Mouse (Mus musculus): ENCODE data around the gene Patj. TPM values are rescaled to one million over a fixed set of nuclear protein-coding genes. Genes with fewer than 3 reads are reported as not detected.

Gene Patj
- polyA plus RNA-seq, 1 experiment from 2014 or later: 8.9 TPM

DNA sequence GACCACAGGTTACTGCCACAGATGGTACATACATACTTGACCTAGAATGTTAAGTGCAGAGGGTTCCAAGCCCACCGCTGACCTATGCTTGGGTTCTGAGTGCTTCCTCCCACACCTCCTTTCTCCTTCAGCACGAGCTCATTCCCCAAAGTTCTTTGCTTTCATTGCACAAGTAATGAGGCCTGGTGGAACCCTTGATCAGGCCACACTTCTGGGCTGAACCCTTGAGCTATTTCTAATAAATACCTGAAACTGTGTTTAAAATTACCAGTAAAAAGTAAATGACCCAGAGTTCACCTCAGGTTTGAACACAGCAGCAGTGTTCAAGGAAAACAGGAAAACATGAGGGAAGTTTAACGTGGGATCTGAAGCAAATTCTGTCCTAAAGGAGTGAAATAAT is 271.4 kb downstream of the Patj start:
- H3K4me2 ChIP-seq: no peak overlapping the region
- H3K4me3 ChIP-seq: no peak overlapping the region
- no peak overlapping the region for H3K9ac ChIP-seq
- H3K4me1 ChIP-seq: peaks cover 9% of the 10 kb centered on the region; the same call in 1 of the 2 replicates
- peaks cover 11% of the 10 kb centered on the region for H3K9me3 ChIP-seq
- no peak for ATAC-seq (ENCODE audit: extremely low read depth, insufficient number of reproducible peaks, low FRiP score, low TSS enrichment)
- H3K27me3 ChIP-seq (replicated peaks): no peaks in the 10 kb centered on the region
- H3K27ac ChIP-seq (replicated peaks): no peak overlapping the region
- WGBS: 72% methylated on average over 3 of the region's 3 CpGs
- peaks cover 9% of the 10 kb centered on the region for H3K36me3 ChIP-seq

DNA sequence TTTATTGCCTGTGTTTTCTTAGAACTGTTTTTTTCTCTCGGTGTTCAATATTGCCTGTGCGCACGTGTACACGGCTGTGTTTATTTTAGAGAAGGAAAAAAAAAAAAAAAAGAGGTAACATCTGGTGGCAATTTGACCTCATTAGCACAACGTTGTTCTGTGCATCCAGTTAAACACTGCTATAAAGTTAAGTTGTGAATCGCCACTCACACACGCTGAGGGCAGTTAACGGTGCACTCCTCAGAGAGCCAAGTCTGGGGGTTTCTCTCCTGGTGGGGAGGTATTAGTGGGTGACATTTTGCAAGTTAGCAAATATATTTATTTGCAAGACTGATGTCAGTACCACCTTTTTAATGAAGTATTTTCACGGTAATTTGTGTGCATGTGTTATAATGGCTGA is 281.9 kb downstream of the Patj start:
- 82% methylated on average over 9 of the region's 9 CpGs for WGBS
- no peak overlapping the region for H3K27ac ChIP-seq (replicated peaks)
- no peak overlapping the region for H3K4me3 ChIP-seq
- no peaks in the 10 kb centered on the region for H3K4me1 ChIP-seq
- H3K36me3 ChIP-seq: no peaks in the 10 kb centered on the region
- H3K9me3 ChIP-seq: no peaks in the 10 kb centered on the region
- no peaks in the 10 kb centered on the region for H3K27me3 ChIP-seq (replicated peaks)
- no peak overlapping the region for H3K4me2 ChIP-seq
- ATAC-seq (ENCODE audit: extremely low read depth, insufficient number of reproducible peaks, low FRiP score, low TSS enrichment): no peak
- no peak overlapping the region for H3K9ac ChIP-seq

DNA sequence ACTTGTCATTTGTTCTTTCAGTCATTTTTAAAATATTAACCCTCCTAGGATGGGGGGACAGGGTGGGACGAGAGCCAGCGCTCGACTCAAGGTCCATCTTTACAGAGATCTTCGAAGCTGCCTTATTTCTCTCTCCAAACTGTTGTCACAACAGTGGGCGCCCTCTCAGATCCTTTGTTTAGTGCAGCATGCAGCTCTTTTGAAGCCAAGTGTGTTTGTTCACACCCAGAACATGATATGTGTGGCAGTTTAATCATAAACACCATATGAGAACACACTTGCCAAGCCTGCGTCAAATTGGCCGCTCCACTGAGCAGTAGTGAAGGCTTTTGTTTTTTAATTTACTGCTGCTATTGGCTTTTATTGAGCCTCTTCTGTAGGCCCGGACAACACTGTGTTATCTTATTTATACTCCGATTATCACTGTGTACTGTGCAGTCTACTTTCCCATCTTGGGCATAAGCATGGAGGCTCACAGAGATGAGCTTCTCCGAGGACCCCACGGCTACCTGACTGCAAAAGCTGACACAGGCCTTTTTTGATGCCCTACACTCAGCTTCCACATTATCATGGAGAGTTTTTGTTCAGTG is 291.2 kb downstream of the Patj start:
- ATAC-seq (ENCODE audit: extremely low read depth, insufficient number of reproducible peaks, low FRiP score, low TSS enrichment): no peak
- WGBS: 78% methylated on average over 11 of the region's 11 CpGs
- H3K27ac ChIP-seq (replicated peaks): no peak overlapping the region

DNA sequence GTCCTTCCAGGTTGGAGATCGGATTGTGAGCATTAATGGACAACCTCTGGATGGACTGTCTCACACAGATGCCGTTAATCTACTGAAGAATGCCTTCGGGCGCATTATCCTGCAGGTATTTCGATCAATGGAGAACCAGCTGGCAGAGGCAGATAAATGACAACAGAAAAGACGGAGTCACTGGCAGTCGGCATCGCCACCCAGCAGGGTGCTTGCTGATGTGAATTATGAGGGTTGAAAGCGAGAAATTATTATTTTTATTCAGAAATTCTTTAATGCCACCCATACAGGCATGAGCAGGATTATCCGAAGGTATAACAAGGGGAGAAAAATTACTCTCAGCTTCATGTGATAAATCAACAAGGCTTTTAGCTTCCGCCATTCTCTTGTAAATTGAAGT is 292.5 kb downstream of the Patj start:
- no peak overlapping the region for H3K4me2 ChIP-seq
- H3K4me1 ChIP-seq: peaks cover 8% of the 10 kb centered on the region; the same call in 1 of the 2 replicates
- no peak overlapping the region for H3K9ac ChIP-seq
- no peaks in the 10 kb centered on the region for H3K27me3 ChIP-seq (replicated peaks)
- 90% methylated on average over 11 of the region's 11 CpGs for WGBS
- ATAC-seq (ENCODE audit: extremely low read depth, insufficient number of reproducible peaks, low FRiP score, low TSS enrichment): no peak
- peaks cover 6% of the 10 kb centered on the region; the same call in 1 of the 2 replicates for H3K9me3 ChIP-seq
- no peak overlapping the region for H3K4me3 ChIP-seq
- H3K27ac ChIP-seq (replicated peaks): no peak overlapping the region
- peaks cover 25% of the 10 kb centered on the region for H3K36me3 ChIP-seq

More for the DNA sequence above, 291.2 kb downstream of the Patj start:
- Histone ChIP-seq H3K4me1 (peaks cover 8% of the 10 kb centered on the region; the same call in 1 of the 2 replicates), H3K9me3 (peaks cover 6% of the 10 kb centered on the region; the same call in 1 of the 2 replicates), H3K4me2 (no peak overlapping the region), H3K36me3 (peaks cover 25% of the 10 kb centered on the region), H3K9ac (no peak overlapping the region), H3K4me3 (no peak overlapping the region), H3K27me3 (replicated peaks) (no peaks in the 10 kb centered on the region)

DNA sequence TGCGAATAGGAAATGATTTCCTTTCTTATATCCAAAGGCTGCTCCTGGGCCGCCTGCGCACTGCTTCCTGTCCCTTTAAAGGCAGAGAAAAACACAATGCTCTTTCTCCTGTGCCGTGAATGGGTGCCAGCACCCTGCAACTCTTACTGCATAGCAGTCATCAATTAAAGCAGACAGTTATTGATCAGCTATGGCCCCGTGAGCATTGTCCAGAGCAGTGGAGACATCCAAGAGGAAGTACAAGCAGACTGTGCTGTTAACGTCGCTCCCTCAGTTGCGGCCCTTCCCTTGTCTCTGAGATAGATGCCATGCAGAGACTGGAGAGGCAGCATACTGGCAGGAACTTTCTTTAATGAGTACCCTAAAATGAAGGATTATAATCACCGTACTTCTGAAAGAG is 292.9 kb downstream of the Patj start:
- peaks cover 25% of the 10 kb centered on the region for H3K36me3 ChIP-seq
- 85% methylated on average over 9 of the region's 9 CpGs for WGBS
- H3K27me3 ChIP-seq (replicated peaks): no peaks in the 10 kb centered on the region
- H3K4me3 ChIP-seq: no peak overlapping the region
- no peak overlapping the region for H3K9ac ChIP-seq
- no peak overlapping the region for H3K27ac ChIP-seq (replicated peaks)
- peaks cover 6% of the 10 kb centered on the region; the same call in 1 of the 2 replicates for H3K9me3 ChIP-seq
- ATAC-seq (ENCODE audit: extremely low read depth, insufficient number of reproducible peaks, low FRiP score, low TSS enrichment): no peak
- H3K4me2 ChIP-seq: no peak overlapping the region
- H3K4me1 ChIP-seq: peaks cover 11% of the 10 kb centered on the region

DNA sequence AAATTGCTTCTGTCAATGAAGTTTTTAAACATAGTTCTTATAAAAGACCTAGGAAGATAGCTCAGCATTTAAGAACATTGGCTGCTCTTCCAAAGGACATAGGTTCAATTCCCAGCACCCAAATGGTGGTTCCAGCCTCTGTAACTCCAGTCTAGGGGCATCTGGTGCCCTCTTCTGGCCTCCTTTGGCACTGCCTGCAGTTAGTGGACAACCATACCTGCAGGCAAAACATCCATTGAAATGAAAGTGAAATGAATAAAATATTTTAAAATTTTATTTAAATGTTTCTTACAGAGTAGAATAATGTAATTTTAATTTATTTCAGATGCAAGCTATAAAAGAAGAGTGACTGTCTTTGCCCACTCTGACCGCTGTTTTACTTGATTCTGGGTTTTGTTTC is 294.4 kb downstream of the Patj start:
- Histone ChIP-seq H3K27me3 (replicated peaks) (no peaks in the 10 kb centered on the region), H3K4me1 (peaks cover 18% of the 10 kb centered on the region), H3K36me3 (peaks cover 25% of the 10 kb centered on the region), H3K4me3 (no peak overlapping the region), H3K9me3 (peaks cover 6% of the 10 kb centered on the region; the same call in 1 of the 2 replicates), H3K4me2 (no peak overlapping the region), H3K27ac (replicated peaks) (no peak overlapping the region), H3K9ac (no peak overlapping the region)
- WGBS: 97% methylated on average over 1 of the region's 1 CpGs
- no peak for ATAC-seq (ENCODE audit: extremely low read depth, insufficient number of reproducible peaks, low FRiP score, low TSS enrichment)

DNA sequence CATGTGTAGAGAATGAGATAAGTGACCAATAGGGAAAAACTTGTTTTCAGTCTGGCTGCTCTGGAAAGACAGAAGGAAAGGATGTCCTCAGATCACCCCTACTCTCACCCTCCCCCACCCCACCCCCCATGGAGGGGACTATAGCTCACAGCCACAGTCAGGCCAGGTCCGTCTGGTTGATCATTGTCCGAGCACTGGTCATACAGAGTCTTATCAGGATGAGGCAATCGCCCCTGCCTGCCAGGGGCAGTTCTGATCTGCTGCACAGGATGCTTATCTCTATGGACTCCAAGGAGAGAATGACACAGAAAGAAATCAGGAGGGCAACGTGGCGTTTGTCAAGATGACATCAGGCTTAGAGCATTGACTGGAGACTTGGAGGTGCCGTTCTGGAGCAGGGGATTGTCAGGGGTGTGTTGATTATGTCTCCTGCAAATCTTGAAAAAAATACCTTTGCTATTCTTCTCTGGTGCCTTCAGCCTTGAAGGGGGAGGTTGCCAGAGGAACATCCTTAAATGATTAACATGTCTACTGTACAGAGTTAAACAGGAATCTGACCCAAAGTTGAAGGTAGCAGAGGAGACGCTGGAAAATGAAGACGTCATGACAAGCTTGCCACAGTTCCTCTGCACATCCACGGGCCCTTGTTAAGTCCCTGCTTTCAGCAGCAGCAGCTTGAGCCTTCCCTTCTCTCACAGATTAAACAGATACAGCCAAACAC is 298.0 kb downstream of the Patj start:
- Histone ChIP-seq H3K4me1 (peaks cover 10% of the 10 kb centered on the region), H3K4me2 (no peak overlapping the region), H3K27me3 (replicated peaks) (no peaks in the 10 kb centered on the region), H3K27ac (replicated peaks) (no peak overlapping the region), H3K9ac (no peak overlapping the region), H3K36me3 (peaks cover 16% of the 10 kb centered on the region), H3K4me3 (no peak overlapping the region), H3K9me3 (peaks cover 6% of the 10 kb centered on the region; the same call in 1 of the 2 replicates)
- 11% methylated on average over 9 of the region's 9 CpGs for WGBS
- no peak; the same call in 1 of the 2 replicates for ATAC-seq (ENCODE audit: extremely low read depth, insufficient number of reproducible peaks, low FRiP score, low TSS enrichment)

DNA sequence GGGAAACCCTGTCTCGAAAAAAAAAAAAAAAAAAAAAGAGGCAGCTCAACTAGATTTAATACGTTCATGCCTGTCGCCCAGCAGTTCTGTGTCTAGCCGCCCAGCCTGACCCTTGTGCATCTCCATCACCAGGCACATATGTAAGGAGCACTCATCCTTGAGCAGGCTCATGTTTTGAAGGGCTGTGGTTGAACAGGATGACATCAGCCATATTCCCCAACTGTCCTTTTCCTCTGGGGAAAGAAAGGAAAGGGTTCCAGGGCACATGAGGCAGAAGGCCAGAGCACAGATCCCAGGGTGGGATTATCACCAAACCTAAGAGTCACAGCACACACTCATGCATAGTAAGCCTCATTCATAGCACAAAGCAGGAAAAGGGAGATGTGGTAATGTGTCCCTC is 302.3 kb downstream of the Patj start:
- 76% methylated on average over 4 of the region's 4 CpGs for WGBS
- ATAC-seq (ENCODE audit: extremely low read depth, insufficient number of reproducible peaks, low FRiP score, low TSS enrichment): no peak
- no peak overlapping the region for H3K4me2 ChIP-seq
- no peak overlapping the region for H3K27ac ChIP-seq (replicated peaks)
- no peaks in the 10 kb centered on the region for H3K36me3 ChIP-seq
- H3K9ac ChIP-seq: no peak overlapping the region
- peaks cover 27% of the 10 kb centered on the region for H3K4me1 ChIP-seq
- no peak overlapping the region for H3K4me3 ChIP-seq
- H3K27me3 ChIP-seq (replicated peaks): no peaks in the 10 kb centered on the region
- H3K9me3 ChIP-seq: no peaks in the 10 kb centered on the region

DNA sequence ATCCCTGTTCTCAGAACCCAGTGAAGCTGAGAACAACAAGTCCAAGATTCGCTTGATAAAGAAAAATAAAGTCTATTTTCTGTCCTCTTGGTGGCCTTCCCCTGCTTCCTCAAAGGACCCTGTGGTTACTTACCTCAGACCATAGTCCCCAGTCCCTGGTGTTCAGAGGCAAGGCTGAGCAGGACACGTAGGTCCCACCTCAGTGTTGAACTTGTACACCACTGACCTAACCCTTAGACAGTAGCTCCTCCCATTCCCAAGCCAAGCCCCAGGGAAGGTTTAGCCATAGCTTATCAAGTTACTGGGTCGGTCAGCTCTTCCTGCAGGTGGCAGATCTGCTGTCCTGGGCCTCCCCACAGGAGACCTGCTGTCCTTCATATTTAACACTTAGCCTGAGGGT is 303.3 kb downstream of the Patj start:
- no peak for ATAC-seq (ENCODE audit: extremely low read depth, insufficient number of reproducible peaks, low FRiP score, low TSS enrichment)
- 57% methylated on average over 3 of the region's 3 CpGs for WGBS

DNA sequence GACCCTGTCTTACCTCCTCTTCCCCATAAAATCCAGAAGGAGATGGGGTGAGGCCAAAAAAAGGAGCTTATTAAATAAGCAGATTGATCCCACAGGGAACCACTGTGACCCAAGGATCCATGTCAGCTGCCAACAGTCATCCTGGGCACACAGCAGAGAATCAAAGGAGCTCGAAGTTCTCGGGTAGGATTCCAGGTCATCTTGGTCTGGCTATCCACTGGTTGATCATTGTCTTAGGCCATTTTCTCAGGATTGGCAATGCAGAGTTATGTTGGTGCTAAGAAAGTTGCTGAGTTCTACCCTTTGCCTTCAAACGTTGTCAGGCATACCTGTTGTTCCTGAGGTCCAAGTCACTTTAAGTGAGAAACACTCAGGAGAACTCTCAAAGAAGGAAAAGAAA is 304.6 kb downstream of the Patj start:
- ATAC-seq (ENCODE audit: extremely low read depth, insufficient number of reproducible peaks, low FRiP score, low TSS enrichment): no peak
- WGBS: 82% methylated on average over 3 of the region's 3 CpGs
- Histone ChIP-seq H3K4me3 (no peak overlapping the region), H3K36me3 (peaks cover 7% of the 10 kb centered on the region; the same call in 1 of the 2 replicates), H3K27ac (replicated peaks) (no peak overlapping the region), H3K27me3 (replicated peaks) (no peaks in the 10 kb centered on the region), H3K4me2 (no peak overlapping the region), H3K9ac (no peak overlapping the region), H3K9me3 (no peaks in the 10 kb centered on the region), H3K4me1 (peaks cover 17% of the 10 kb centered on the region)

More for the DNA sequence above, 303.3 kb downstream of the Patj start:
- Histone ChIP-seq H3K4me2 (no peak overlapping the region), H3K27me3 (replicated peaks) (no peaks in the 10 kb centered on the region), H3K4me3 (no peak overlapping the region), H3K9ac (no peak overlapping the region), H3K36me3 (no peaks in the 10 kb centered on the region), H3K4me1 (peaks cover 20% of the 10 kb centered on the region), H3K27ac (replicated peaks) (no peak overlapping the region), H3K9me3 (no peaks in the 10 kb centered on the region)

DNA sequence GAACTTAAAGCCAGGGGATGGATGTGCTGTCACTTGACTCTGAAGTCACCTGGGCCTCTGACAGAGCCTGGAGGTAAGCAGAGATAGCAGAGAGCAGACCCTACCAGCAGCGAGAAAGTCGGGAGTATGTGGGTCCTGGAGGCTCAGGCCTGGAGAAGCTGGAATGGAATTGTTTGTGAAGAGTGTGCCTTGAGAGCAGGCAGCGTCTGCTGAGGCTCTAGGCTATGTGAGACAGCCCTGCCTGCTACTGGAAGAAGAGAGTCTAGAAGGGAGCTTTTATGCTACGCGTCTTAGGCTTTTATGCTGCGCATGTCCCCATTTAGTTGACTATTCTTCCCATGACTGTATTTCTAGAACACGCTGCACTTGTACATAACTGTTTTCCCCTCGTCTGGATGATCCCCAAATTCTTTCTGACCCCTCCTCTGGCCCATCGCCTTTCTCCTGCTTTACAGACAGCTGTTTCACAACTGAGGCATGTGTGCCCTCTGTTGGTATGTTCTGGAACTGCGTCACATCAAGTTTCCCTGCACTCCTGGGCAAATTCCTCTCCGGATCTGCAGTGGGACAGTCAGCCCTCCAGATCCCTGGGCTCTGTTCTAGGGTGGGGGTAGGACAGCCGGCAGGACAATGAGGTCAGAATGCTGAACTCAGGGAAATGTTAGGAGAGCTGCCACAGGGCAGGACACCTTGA is 306.8 kb downstream of the Patj start:
- Histone ChIP-seq H3K9ac (peak overlapping the region; percentile 50; the same call in 1 of the 2 replicates), H3K4me1 (peaks cover 17% of the 10 kb centered on the region), H3K4me3 (peak overlapping the region; percentile 11; the same call in 1 of the 2 replicates), H3K27me3 (replicated peaks) (no peaks in the 10 kb centered on the region), H3K27ac (replicated peaks) (no peak overlapping the region; the same call in 1 of the 2 replicates), H3K36me3 (peaks cover 11% of the 10 kb centered on the region; the same call in 1 of the 2 replicates), H3K9me3 (no peaks in the 10 kb centered on the region), H3K4me2 (peak overlapping the region; percentile 52)
- no peak for ATAC-seq (ENCODE audit: extremely low read depth, insufficient number of reproducible peaks, low FRiP score, low TSS enrichment)
- 22% methylated on average over 12 of the region's 12 CpGs for WGBS
